In the genomic region with DNA sequence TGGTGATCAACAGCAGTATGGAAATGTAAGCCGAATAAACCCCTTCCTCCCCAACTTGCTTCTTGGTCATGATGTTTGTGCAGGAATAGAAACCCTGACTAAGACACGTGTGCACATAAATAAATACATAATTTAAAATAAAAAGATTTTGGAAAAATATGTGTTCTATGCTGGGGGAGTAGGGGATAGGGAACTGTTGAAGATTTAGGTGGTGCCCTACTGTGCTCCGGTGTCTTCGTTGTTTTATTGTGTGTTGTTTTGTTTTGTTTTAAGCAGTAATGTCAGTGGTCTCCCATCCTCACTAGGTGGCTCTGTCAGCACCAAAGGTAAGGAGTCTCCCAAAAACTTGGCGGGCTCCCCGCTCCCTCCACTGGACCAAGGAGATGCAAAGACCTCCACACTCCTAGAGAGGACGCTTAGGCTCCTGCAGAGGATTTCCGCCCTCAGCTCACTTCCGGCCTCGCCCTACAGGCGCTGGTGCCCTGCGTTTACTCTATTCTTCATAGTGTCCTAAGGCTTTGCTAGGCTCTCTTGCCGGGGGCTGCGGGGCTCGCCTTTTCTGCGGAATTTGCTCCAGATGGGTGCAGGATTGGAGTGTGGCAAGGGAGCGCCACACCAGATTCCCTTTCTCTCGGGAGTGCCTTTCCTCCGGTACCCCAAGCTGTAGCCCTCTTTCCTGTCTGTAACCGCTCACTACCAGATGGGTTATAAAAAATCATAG, we compare ENCODE assay signal across 8 mouse cellular contexts. TPM values are rescaled to one million over a fixed set of nuclear protein-coding genes. Genes with fewer than 3 reads are reported as not detected.
DNase-seq lines count a peak whose midpoint lies in the region; TF ChIP-seq lines count a peak whose summit lies in the region.

No protein-coding gene starts in this region.

- intact Hi-C loops in left cerebral cortex, adult 2 months (cut with DNase I), result no loop called here

- DNase-seq in T-cell, adult 2 months (ENCODE audit: low spot score), result peak; percentile 71
- peak; percentile 47 to 72 for DNase-seq in cerebellum, postnatal 4 days (ENCODE audit: low spot score in 2 of 2)
- DNase-seq in gastrocnemius, postnatal 10 days, result peak; percentile 60
- peak; percentile 81 for DNase-seq in induced T-regulatory cell, adult 2 months (ENCODE audit: low read depth)
- peak; percentile 74 to 75 for DNase-seq in left cerebral cortex, adult 2 months (ENCODE audit: extremely low spot score in 1 of 2, low spot score in 2 of 2)
- peak; percentile 87 for DNase-seq in right cerebral cortex, adult 18-20 months
- DNase-seq in urinary bladder, postnatal 25 days (ENCODE audit: low spot score), result peak; percentile 60

- peak; percentile 29 for TF ChIP-seq CTCF in left cerebral cortex, adult 2 months (IDR thresholded peaks at IDR 0.05)

- WGBS in macrophage (ENCODE audit: missing documents), result 13% methylated on average over 20 of the region's 20 CpGs

- peak overlapping the region; percentile 96 for H3K27ac ChIP-seq in left cerebral cortex, adult 2 months
- H3K27ac ChIP-seq in macrophage, result peak overlapping the region; percentile 28

- no peaks in the 10 kb centered on the region for H3K36me3 ChIP-seq in macrophage (ENCODE audit: inconsistent target)

- H3K79me2 ChIP-seq in macrophage (ENCODE audit: inconsistent target), result no peaks in the 10 kb centered on the region

- H3K4me3 ChIP-seq in left cerebral cortex, adult 2 months, result peak overlapping the region; percentile 59
- H3K4me3 ChIP-seq in macrophage (ENCODE audit: inconsistent target), result peak overlapping the region; percentile 66

RNA-seq across cellular contexts. Expression of a gene that starts 14.1 kb away (rescaled TPM):
- under 1 TPM; 0.63 to 0.99 TPM for total RNA-seq in gastrocnemius, postnatal 10 days (2021)
- 10 to 100 TPM; 20.3 to 44.5 TPM for total RNA-seq in left cerebral cortex, adult 2 months (2021)
- 10 to 100 TPM in 4 of 26 experiments, 1 to 10 TPM in 11, under 1 TPM in 6, not detected in 5; 0.20 to 10.7 (median 2.3) TPM for total RNA-seq in macrophage (2018; cell fraction: chromatin; rRNA removed)
- 1 to 10 TPM in 3 of 26 experiments, under 1 TPM in 12, not detected in 11; 0.06 to 2.2 (median 0.43) TPM for total RNA-seq in macrophage (2018; cell fraction: cytosol; rRNA removed)
- total RNA-seq in macrophage (2018; cell fraction: nucleus; rRNA removed), result 1 to 10 TPM in 15 of 26 experiments, under 1 TPM in 6, not detected in 5; 0.26 to 9.0 (median 1.7) TPM
- 0.32 TPM in 1 of 3 replicates, not detected in the others for polyA plus RNA-seq in macrophage (2018)

RNA-seq across cellular contexts. Expression of a gene that starts 50.6 kb away (rescaled TPM):
- total RNA-seq in gastrocnemius, postnatal 10 days (2021), result 10 to 100 TPM; 39.3 to 42.5 TPM
- total RNA-seq in left cerebral cortex, adult 2 months (2021), result 10 to 100 TPM; 45.0 to 47.7 TPM
- total RNA-seq in macrophage (2018; cell fraction: chromatin; rRNA removed), result 100 to 1,000 TPM in 21 of 26 experiments, 10 to 100 TPM in 5; 69.8 to 341 (median 149) TPM
- total RNA-seq in macrophage (2018; cell fraction: cytosol; rRNA removed), result 100 to 1,000 TPM; 138 to 379 (median 169) TPM
- 100 to 1,000 TPM; 113 to 469 (median 244) TPM for total RNA-seq in macrophage (2018; cell fraction: nucleus; rRNA removed)
- 52.2 to 84.3 TPM (median 79.7 TPM) in 3 replicates for polyA plus RNA-seq in macrophage (2018)

Comparison
In these comparisons a context has a peak if more than half of its experiments do, and no peak if none do; other contexts are left out.
1. Peak in every context shown above with its lines: DNase-seq, H3K4me3 ChIP-seq and H3K27ac ChIP-seq.
2. RNA of a gene that starts 14.1 kb away (total RNA-seq): 20.3 to 44.5 TPM in left cerebral cortex, adult 2 months; 0.63 to 0.99 TPM in gastrocnemius, postnatal 10 days; every median in the first group is over 10 times any median in the second.